Mouse (Mus musculus): ENCODE results near the gene Leo1.
"Not testable (repeated sequence)": the region's sequence is repeated elsewhere in the genome, so short reads cannot be mapped to it uniquely, and the experiment has no call there.

The Leo1 gene

DNA sequence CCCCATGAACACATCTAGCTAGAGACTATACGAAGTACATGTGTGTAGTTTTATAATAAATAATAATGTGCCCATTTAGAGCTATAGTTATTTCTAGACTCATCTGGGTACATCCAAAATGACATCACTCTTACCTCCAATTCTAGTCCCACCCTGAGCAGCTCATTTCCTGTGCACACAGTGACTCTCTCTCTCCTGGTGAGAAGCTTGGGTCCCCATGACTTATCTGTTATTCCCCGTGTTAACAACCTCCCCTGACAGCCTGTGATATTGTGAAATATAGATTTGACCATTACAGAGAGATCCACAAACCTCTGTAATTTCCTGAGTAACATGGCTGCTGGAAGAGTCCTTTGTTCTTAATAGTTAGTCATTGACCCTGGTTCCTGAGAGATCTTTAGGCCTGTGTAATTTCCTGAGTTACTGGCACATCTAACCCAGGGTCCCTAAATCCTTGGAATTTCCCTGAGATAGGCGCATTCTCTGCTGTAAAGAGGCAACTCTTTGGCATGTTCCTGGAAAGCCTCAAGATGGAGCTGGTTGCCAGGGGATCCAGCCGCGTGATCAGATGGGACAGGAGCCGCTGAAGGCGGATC, 15.4 kb upstream of the Leo1 start:
- no peak for DNase-seq (ENCODE audit: low spot score in 2 of 2)

GRCm38 (mm10) chr9:75427366-75428273, 13.7 kb upstream of the Leo1 start:
- no peak for DNase-seq (ENCODE audit: low spot score in 2 of 2)

- no peak for DNase-seq (ENCODE audit: low spot score in 2 of 2)
Observed at GRCm38 (mm10) chr9:75428274-75428600, 13.1 kb upstream of the Leo1 start.

DNA sequence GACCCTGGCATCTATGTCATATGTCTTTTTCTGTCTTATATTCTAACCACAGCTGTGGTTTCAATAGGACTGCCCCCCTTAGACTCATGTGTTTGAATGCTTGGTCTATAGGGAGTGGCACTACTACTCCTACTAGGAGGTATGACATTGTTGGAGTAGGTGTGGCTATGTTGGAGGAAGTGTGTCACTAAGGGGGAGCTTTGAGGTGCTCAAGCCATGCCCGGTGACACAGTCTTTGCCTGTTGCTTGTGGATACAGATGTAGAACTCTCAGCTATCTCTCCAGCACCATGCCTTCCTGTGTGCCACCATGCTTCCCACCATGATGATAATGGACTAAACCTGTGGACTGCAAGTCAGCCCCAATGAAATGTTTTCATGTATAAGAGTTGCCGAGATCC, 12.3 kb upstream of the Leo1 start:
- no peak for DNase-seq (ENCODE audit: low spot score in 2 of 2)

DNA sequence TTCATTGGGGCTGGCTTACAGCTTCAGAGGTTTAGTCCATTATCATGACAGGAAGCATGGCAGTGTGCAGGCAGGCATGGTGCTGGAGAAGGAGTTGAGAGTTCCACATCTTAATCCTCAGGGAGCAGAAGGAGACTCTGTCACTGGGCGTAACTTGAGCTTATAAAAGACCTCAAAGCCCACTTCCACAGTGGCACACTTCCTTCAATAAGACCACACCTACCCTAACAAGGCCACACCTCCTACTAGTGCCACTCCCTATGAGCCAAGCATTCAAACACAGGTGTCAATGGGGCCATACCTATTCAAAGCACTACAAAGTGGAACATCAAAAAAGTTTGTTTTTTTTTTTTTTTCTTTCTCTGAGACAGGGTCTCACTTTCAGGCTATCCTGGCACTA, 11.7 kb upstream of the Leo1 start:
- no peak for DNase-seq (ENCODE audit: low spot score in 2 of 2)

DNA sequence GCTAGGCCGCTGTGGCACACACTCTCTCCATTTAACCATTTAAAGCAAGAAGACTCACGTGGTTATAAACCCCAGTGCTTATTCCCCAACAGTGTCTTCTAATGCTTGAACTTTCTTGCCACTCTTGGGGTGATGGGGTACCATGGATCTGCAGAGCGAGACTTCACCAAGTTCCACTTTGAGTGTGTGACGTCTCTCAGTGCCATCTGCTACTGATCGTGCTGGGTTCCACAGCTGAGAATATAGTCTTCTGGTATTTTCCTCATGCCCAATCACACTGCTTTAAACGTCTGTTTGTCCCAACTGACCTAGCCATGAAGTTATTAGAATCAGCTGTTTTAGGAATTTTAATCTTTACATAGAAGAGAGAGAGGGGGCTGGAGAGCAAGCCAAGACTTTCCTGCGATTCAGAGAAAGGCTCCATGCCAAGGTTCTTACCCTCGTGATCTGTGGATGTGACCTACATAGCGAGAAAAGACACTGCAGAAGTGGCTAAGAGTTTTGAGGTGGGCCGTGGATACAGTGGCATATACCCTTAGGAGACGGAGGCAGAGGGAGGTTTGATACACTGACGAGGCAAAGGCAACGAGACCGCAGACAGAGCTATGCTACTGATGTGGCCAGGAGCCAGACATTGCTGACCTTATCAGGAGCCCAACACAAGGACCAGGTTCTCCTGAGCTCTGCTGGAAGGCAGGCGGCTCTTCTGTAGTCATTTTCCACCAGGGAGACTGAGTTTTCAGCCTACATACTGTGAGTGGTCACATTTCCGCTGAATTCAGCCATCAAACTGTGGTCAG, 10.3 kb upstream of the Leo1 start:
- DNase-seq (ENCODE audit: low spot score in 2 of 2) = no peak

- no peak for DNase-seq (ENCODE audit: low spot score in 2 of 2)
Observed at GRCm38 (mm10) chr9:75432694-75433093, 8.6 kb upstream of the Leo1 start.

GRCm38 (mm10) chr9:75434172-75434793, 7.0 kb upstream of the Leo1 start:
- no peak for DNase-seq (ENCODE audit: low spot score in 2 of 2)

DNA sequence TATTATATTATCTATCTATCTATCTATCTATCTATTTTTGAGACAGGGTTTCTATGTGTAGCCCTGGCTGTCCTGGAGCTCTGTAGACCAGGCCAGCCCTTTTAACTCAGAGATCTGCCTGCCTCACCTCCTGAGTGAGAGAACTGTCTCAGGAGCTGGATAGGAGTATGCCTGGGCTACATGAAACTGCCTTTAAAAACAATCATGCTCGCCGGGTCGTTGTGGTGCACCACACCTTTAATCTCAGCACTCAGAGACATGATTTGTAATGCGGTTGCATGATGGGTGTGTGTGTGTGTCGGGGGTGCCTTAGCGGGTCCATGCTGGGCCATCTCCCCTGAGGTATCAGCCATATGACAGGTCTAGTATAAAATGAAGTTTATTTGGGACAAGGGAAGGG, 6.5 kb upstream of the Leo1 start:
- no peak for DNase-seq (ENCODE audit: low spot score in 2 of 2)

- no peak for DNase-seq (ENCODE audit: low spot score in 2 of 2)
Observed at GRCm38 (mm10) chr9:75435291-75435690, 6.0 kb upstream of the Leo1 start.

DNA sequence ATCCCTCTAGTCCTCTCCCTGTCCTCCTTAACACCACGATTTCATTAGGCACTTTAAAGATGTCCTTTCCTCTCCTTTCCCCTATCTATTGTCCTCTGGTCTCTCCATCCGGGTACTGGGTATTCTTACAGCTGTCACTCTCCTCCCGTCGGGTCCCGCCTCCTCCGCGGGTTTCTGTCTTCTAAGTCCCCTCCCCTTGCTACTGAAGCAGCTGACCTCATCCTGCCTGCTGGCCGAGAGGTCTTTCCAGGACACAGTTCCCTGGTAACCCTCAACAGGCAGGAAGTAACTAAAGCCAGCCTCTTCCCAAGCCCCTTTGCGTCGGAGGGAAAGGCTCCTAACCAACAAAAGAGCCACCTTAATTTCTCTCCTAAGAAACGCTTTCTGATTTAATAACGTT, 5.4 kb upstream of the Leo1 start:
- peak; percentile 55 to 72 for DNase-seq (ENCODE audit: low spot score in 2 of 2)

- DNase-seq (ENCODE audit: low spot score in 2 of 2) = no peak
Observed at GRCm38 (mm10) chr9:75437653-75438385, 3.5 kb upstream of the Leo1 start.

DNA sequence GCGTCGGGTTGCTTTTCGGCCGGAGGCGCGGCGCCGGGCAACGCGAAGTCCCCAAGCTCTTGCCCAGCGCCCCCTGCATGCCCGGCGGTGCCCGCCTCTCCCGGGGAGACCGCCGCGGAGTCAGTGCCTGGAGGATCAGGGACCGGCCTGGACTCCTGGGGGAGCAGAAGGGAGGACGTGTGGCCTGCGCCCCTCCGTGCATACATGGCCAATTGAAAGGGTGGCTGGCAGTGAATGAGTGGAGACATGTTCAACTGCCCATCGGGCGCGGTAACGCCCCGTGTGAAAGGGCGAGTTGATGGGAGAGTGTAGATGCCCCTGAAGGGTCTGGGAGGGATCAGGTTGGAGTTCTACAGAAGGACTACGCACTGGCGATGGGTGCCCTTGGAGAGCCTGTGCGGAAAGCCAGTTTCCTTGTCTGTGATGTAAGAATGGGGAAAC, 387 bp downstream of the Leo1 start:
- DNase-seq (ENCODE audit: low spot score in 2 of 2) = peak in 1 of 2 experiments; percentile 67

DNA sequence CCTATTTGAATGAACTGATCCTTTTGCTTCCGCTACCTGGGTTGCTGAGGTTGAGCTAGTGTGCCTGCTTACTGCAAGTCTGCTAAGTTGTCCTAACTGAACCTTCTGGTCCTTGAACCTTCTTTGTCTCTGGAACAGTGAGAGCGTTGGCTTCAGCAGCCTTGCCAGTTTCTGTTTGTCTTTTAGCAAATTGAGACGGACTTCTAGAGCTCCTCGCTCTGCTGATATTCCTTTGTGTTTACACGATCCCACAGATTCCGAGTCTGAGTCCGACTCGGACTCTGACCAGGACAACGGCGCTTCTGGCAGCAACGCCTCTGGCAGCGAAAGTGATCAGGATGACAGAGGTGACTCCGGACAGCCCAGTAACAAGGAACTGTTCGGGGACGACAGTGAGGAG, 3.7 kb downstream of the Leo1 start:
- DNase-seq (ENCODE audit: low spot score in 2 of 2) = no peak

DNA sequence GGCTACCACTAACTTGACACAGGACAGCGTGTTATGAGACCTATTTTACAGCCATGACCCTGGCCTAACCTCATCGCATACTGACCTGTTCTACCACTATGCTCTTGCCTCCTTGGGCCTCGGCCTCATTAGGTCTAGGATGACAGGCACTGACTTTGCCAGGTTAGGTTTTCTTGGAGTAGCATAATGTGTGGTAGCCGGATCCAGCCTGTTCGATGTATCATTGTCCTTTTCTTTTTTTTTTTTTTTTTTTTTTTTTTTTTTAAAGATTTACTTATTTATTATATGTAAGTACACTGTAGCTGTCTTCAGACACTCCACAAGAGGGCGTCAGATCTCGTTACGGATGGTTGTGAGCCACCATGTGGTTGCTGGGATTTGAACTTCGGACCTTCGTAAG, 5.2 kb downstream of the Leo1 start:
- not testable (repeated sequence) for DNase-seq (ENCODE audit: low spot score in 2 of 2)

DNA sequence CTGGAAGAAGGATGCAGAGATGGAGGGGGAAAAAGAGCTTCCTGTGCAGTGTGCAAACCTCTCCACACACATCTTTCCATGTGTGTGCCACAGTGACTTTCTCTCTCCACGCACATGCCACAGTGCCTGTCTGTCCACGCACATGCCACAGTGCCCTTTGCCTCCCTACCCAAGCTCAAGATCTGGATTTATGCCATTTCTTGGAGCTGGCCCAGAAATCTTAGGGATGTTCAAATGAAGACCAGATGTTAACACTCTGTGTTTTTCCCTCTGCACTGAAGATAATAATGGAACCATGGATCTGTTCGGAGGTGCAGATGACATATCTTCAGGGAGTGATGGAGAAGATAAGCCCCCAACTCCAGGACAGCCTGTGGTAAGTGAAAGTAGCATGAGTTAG, 6.7 kb downstream of the Leo1 start:
- DNase-seq (ENCODE audit: low spot score in 2 of 2) = no peak

DNA sequence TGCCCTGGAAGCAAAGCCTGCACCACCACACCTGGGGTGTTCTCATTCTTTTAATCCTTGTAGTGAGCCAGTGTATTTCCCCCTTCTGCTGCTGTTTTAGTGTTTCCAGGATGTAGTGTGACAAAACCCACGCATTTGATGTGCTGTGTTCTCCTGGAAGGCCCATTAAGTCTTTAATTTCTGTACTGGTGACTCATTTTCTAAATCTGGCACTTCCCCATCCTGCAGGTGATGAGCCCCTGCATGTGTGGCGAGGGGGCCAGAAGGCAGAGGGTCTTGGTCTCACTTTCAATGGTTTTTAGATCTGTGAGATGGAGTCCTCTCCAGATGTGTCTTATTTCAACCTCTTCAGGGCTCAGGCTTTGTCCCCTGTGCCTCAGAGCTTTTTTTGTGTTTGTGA, 12.7 kb downstream of the Leo1 start:
- no peak for DNase-seq (ENCODE audit: low spot score in 2 of 2)

DNA sequence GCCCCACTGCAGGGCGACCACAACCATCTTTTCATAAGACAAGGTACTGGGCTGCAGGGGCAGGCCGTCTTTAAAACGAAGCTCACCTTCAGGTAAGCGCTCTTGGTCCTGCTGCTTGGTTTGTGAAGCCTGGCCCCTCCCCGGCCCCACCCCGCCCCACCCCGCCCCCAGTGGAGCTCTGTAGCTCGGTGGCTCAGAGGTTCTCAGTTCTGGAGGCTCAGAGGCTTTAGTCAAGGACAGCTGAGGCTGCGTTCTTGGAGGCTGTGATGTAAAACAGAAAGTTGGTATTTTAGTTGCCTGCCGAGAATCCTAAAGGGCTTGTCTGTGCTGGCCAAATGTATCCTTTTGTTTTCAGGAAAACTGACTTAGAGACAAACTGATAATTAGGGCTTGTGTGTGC, 14.4 kb downstream of the Leo1 start:
- no peak for DNase-seq (ENCODE audit: low spot score in 2 of 2)

DNA sequence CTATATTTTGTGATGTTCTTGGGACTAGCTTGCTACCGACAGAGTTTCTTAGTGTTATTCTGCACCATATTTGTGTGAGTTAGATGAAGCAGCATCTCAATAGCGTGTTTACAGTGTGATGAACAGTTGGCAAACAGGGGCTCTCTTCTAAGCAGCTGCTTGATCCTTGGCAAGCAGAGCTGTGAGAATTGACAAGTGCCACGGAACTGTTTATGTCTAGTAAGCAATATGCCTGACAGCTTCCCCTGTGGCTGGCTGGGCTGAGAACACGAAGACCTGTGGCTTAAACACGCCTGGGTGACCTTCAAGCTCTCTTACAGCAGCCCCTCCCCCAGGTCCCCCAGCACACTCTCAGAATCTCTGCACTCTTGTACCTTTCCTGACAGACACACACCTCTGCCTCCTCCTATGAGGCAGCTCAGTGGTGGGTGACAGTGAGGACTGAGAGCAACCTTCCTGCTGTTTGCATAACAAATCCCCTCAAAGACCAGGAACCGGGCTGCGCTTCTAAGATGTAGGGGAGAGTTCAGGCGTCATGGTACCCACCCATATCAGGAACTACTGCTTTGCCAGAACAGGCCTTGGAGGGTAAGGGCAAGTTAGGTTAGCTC, 21.8 kb downstream of the Leo1 start:
- DNase-seq (ENCODE audit: low spot score in 2 of 2) = no peak

DNA sequence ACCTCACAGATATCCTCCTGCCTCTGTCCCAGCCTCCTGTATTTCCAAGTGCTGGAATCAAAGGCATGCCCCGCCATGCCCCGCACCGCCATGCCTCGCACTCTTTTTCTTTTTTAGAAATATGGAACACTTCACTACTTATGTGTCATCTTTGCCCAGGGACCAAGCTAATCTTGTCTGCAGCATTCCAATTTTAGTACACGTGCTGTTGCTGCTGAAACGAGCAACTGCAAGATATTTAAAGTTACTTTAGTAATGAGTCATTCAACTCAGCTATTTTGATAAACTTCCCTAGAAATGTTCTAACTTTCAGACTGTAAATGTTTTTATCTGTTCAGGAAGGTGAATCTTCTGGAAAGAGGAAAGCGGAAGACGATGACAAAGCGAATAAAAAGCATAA, 24.5 kb downstream of the Leo1 start:
- no peak for DNase-seq (ENCODE audit: low spot score in 2 of 2)

GRCm38 (mm10) chr9:75466641-75467040, 25.3 kb downstream of the Leo1 start:
- no peak for DNase-seq (ENCODE audit: low spot score in 2 of 2)

Measured in urinary bladder, postnatal 4 days (tissue).